In the genomic region with DNA sequence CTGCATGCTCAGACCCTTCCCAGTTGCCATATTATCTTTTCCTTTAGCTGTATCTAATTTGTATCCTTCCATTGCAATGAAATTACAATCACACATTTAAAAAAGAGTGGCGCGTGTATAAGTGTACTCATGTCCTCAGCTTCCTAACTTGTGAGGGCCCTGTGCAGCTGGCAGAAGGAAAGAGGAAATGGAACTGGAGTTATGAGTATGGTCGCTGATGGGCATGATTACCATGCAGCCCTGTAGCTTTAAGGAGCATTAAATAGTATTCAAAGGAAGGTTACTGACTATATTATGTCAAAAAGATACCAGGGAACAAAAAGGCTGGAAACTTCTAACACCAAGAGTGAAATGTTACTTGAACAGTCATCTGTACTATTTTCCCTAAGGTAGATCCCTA, we compare ENCODE assay signal across 29 mouse cellular contexts.
"Had no signal": no experiment of that assay in that cellular context is flagged by ENCODE, and none has a peak within 500 bp of the region (broad histone marks: within the 10 kb centered on the region; RNA-seq: fewer than 3 reads in every experiment).

No protein-coding gene starts in this region.

- DNase-seq: left cerebral cortex, postnatal 4 days; liver; liver, embryonic 13.5 days; liver, postnatal 0 days; lung, adult 18-20 months; lung, adult 2 months; lung, embryonic 14.5 days; lung, postnatal 10 days; lung, postnatal 14 days; lung, postnatal 36 days; lung, postnatal 4 days; midbrain, embryonic 14.5 days had no signal

- H3K36me3 ChIP-seq: limb, embryonic 10.5 days; limb, embryonic 12.5 days; limb, embryonic 13.5 days; limb, embryonic 15.5 days; liver, embryonic 12.5 days; liver, embryonic 13.5 days; liver, embryonic 15.5 days; lung, embryonic 15.5 days; midbrain, embryonic 10.5 days; midbrain, embryonic 12.5 days; midbrain, embryonic 13.5 days; midbrain, embryonic 15.5 days had no signal

- H3K4me2 ChIP-seq: limb, embryonic 12.5 days; limb, embryonic 13.5 days; limb, embryonic 15.5 days; liver, embryonic 11.5 days; liver, embryonic 12.5 days; liver, embryonic 13.5 days; liver, embryonic 15.5 days; lung, embryonic 14.5 days; lung, embryonic 15.5 days; midbrain, embryonic 11.5 days; midbrain, embryonic 12.5 days; midbrain, embryonic 13.5 days; midbrain, embryonic 15.5 days had no signal

- H3K4me3 ChIP-seq: limb, embryonic 10.5 days; limb, embryonic 12.5 days; limb, embryonic 13.5 days; limb, embryonic 15.5 days; liver, embryonic 12.5 days; liver, embryonic 13.5 days; liver, embryonic 15.5 days; lung, embryonic 15.5 days; megakaryocyte, embryonic 14.5 days; midbrain, embryonic 10.5 days; midbrain, embryonic 12.5 days; midbrain, embryonic 13.5 days; midbrain, embryonic 15.5 days; myocyte had no signal

- H3K9me3 ChIP-seq: limb, embryonic 10.5 days; limb, embryonic 12.5 days; limb, embryonic 13.5 days; limb, embryonic 15.5 days; liver, embryonic 12.5 days; liver, embryonic 15.5 days; lung, embryonic 15.5 days; midbrain, embryonic 10.5 days; midbrain, embryonic 12.5 days; midbrain, embryonic 13.5 days; midbrain, embryonic 15.5 days had no signal

- H3K27me3 ChIP-seq: limb, embryonic 12.5 days; limb, embryonic 13.5 days; limb, embryonic 15.5 days; liver, embryonic 12.5 days; liver, embryonic 13.5 days; liver, embryonic 15.5 days; lung, embryonic 15.5 days; megakaryocyte, embryonic 14.5 days; midbrain, embryonic 12.5 days; midbrain, embryonic 15.5 days had no signal

- H3K4me1 ChIP-seq: limb, embryonic 10.5 days; limb, embryonic 12.5 days; limb, embryonic 13.5 days; limb, embryonic 15.5 days; liver, embryonic 12.5 days; liver, embryonic 13.5 days; liver, embryonic 15.5 days; lung, embryonic 15.5 days; midbrain, embryonic 10.5 days; midbrain, embryonic 12.5 days; midbrain, embryonic 13.5 days; midbrain, embryonic 15.5 days had no signal

- H3K27ac ChIP-seq: limb, embryonic 10.5 days; limb, embryonic 12.5 days; limb, embryonic 13.5 days; limb, embryonic 15.5 days; liver, embryonic 12.5 days; liver, embryonic 13.5 days; liver, embryonic 14.5 days; liver, embryonic 15.5 days; lung, embryonic 15.5 days; macrophage; midbrain, embryonic 10.5 days; midbrain, embryonic 12.5 days; midbrain, embryonic 13.5 days; midbrain, embryonic 15.5 days had no signal

- H3K9ac ChIP-seq: limb, embryonic 12.5 days; limb, embryonic 13.5 days; limb, embryonic 15.5 days; liver, embryonic 12.5 days; liver, embryonic 13.5 days; liver, embryonic 14.5 days; liver, embryonic 15.5 days; liver, postnatal 0 days; lung, embryonic 14.5 days; lung, embryonic 15.5 days; midbrain, embryonic 12.5 days; midbrain, embryonic 13.5 days; midbrain, embryonic 15.5 days had no signal
